Mouse (Mus musculus) liver, embryonic 15.5 days (tissue): ENCODE data around the gene Ugt1a1. TPM values are rescaled to one million over a fixed set of nuclear protein-coding genes. Genes with fewer than 3 reads are reported as not detected.

Source experiments
- ATAC-seq: fragments of 200-750 bp; cut with Nextera tagmentation; 2 replicates; pipeline ENCODE4 v1.8.0; 2017; ENCODE audit warnings: moderate number of reproducible peaks, mild to moderate bottlenecking, moderate library complexity; ENCODE audit not compliant: insufficient read depth
- H3K27ac ChIP-seq: fragments of 300-500 bp; sonication (generic); replicated peaks from 2 replicates; pipeline ENCODE4 v1.5.1; 2015; ENCODE audit warnings: mild to moderate bottlenecking, inconsistent platforms
- H3K27me3 ChIP-seq: fragments of 300-500 bp; sonication (generic); 2 replicates; pipeline ENCODE4 v1.6.1; 2015; ENCODE audit warnings: mild to moderate bottlenecking, inconsistent platforms
- H3K36me3 ChIP-seq: fragments of 300-500 bp; sonication (generic); replicated peaks from 2 replicates; pipeline ENCODE4 v1.6.1; 2015; ENCODE audit warnings: moderate library complexity, mild to moderate bottlenecking, inconsistent platforms
- H3K4me1 ChIP-seq: fragments of 300-500 bp; sonication (generic); replicated peaks from 2 replicates; pipeline ENCODE4 v1.6.1; 2015; ENCODE audit warnings: inconsistent platforms
- H3K4me2 ChIP-seq: fragments of 300-500 bp; sonication (generic); 2 replicates; pipeline ENCODE4 v1.6.1; 2015; ENCODE audit warnings: moderate library complexity, mild to moderate bottlenecking, inconsistent platforms
- H3K4me3 ChIP-seq: fragments of 300-500 bp; sonication (generic); replicated peaks from 2 replicates; pipeline ENCODE4 v1.5.1; 2015; ENCODE audit warnings: mild to moderate bottlenecking, inconsistent platforms
- H3K9ac ChIP-seq: fragments of 300-500 bp; sonication (generic); 2 replicates; pipeline ENCODE4 v1.6.1; 2015; ENCODE audit warnings: moderate library complexity, mild to moderate bottlenecking, inconsistent platforms
- H3K9me3 ChIP-seq: fragments of 300-500 bp; sonication (generic); replicated peaks from 2 replicates; pipeline ENCODE4 v1.6.1; 2016; ENCODE audit warnings: inconsistent platforms
- WGBS: fragments of 180-500 bp; shearing (Covaris S2); methylation state at CpG from one replicate; pipeline ENCODE4 v1.1.7; 2015; ENCODE audit warnings: mixed read lengths; ENCODE audit not compliant: insufficient replicate concordance; 5-methylcytosine and 5-hydroxymethylcytosine counted together
- polyA plus RNA-seq: library from polyadenylated mRNA; unstranded; fragments of >200 nt; fragmentation: Nextera tagmentation; extraction: Ambion mirVana; gene quantifications from 2 replicates; pipeline ENCODE4 v1.2.1, GENCODE M21; 2015

Ugt1a1 gene
- polyA plus RNA-seq, 1 experiment from 2014 or later = 0.20 TPM

DNA sequence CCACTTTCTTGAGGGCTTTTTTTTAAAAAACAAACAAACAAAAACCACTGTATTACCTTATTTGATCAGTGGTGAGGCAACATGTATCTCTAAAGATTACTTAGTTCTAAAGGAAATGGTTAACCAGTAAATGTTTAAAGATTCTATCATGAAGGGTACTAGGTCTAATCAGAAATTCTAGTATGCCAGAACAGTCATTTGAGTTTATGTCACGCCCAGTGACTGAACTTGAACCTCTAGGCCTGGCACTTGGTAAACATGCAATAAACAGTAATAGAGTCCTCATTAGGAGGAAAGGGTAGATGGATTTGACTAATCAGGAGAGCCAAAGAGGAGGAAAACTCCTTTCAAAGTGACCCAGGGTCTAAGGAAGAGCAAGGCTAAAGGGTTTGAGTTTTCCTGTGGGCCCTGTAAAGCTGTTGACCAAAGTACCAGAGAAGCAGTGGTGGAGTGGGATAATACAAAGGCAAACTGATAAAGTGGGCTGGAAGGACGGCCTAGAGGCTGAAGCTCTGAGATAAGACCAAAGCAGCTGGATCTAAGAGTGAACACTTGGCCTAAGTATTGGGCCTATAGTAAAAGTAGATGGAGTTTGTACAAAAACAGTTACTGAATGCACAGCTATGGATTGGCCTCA, 4.8 kb upstream of the Ugt1a1 start:
- Histone ChIP-seq H3K4me2 (peak overlapping the region; percentile 48), H3K36me3 (no peaks in the 10 kb centered on the region), H3K27ac (peak overlapping the region; percentile 91), H3K4me1 (peaks cover 42% of the 10 kb centered on the region), H3K9me3 (peaks cover 3% of the 10 kb centered on the region; the same call in 1 of the 2 replicates), H3K27me3 (no peaks in the 10 kb centered on the region), H3K4me3 (no peak overlapping the region), H3K9ac (peak overlapping the region; percentile 23)
- 21% methylated on average over 2 of the region's 2 CpGs for WGBS
- ATAC-seq = peak; percentile 87

DNA sequence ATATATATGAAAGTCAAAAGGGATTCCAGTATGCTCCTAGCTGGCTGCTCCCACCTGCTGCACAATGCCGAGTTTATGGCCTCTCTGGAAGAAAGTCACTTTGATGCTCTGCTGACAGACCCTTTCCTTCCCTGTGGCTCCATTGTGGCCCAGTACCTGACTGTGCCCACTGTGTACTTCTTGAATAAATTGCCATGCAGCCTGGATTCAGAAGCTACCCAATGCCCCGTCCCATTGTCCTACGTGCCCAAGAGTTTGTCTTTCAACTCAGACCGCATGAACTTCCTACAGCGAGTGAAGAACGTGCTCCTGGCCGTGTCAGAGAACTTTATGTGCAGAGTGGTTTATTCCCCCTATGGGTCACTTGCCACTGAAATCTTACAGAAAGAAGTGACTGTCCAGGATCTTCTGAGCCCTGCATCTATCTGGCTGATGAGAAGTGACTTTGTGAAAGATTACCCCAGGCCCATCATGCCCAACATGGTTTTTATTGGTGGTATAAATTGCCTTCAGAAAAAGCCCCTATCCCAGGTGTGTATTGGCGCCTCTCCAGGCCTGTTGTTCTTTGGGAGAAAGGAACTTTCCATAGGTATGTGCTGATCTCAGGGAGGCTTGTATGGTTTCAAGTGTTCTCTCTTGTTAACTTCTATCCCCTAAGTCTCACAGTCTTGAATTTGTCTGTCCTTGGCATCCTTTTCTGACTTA, 734 bp downstream of the Ugt1a1 start:
- no peaks in the 10 kb centered on the region for H3K27me3 ChIP-seq
- no peak overlapping the region for H3K4me3 ChIP-seq
- 47% methylated on average over 8 of the region's 8 CpGs for WGBS
- no peaks in the 10 kb centered on the region for H3K36me3 ChIP-seq
- no peak overlapping the region for H3K9ac ChIP-seq
- peaks cover 12% of the 10 kb centered on the region for H3K4me1 ChIP-seq
- no peak overlapping the region for H3K27ac ChIP-seq
- no peak for ATAC-seq
- H3K9me3 ChIP-seq = peaks cover 38% of the 10 kb centered on the region
- H3K4me2 ChIP-seq = no peak overlapping the region

DNA sequence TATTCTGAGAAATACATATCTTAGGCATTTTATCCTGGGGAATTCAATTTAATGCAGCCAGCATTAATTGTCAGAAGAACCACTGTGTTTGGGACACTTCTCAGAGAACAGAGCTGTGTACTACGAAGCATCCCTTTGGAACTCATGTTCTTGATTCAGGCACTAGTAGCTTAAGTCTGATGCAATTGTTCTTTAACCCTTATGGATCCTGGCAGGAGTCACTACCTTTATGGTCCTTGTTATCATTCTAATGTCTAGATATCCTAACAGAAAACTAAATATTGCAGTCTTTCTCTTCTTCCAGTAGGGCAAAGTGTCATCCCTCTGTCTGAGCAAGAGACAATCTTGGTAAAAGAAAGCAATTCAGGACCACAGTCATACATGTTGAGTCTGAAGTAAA, 1.3 kb downstream of the Ugt1a1 start:
- Histone ChIP-seq H3K4me1 (peaks cover 8% of the 10 kb centered on the region), H3K9me3 (peaks cover 40% of the 10 kb centered on the region), H3K4me2 (no peak overlapping the region), H3K4me3 (no peak overlapping the region), H3K27me3 (no peaks in the 10 kb centered on the region), H3K27ac (no peak overlapping the region), H3K36me3 (no peaks in the 10 kb centered on the region), H3K9ac (no peak overlapping the region)
- WGBS = 46% methylated on average over 1 of the region's 1 CpGs
- no peak for ATAC-seq

DNA sequence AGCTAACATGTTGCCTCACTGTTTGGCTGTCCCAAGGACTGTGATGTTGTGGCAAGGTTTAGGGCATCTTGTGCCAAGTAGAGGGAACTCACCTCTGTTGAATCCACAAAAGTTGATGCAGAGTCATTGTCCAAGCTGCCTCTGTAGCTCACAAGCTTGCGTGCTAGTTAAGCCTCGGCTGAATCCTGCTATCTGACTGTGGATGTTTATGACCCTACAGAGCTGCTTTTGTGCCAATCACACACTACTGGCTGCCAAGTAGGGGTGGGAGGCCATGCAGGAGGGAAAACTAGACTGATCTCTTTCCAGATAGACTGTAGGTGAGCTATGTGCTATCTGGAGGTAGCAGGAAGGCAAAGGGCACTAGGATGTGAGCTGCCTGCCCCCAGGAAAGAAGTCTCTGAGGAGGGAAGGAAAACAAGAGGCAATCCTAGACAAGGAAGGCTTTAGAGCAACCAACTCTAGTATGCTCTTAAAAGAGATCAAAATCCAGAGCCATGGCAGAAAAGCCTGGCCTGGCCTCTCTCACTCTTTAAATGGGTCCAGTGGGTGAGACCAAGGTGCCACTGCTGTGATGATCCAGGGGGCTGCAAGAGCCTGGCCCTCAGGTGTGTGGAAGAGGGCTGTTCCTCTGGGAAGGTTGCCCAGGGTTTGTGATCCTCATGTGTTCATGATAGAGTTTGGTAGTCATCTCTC, 2.2 kb downstream of the Ugt1a1 start:
- WGBS = 59% methylated on average over 2 of the region's 2 CpGs
- no peaks in the 10 kb centered on the region for H3K27me3 ChIP-seq
- no peak for ATAC-seq
- no peak overlapping the region for H3K4me3 ChIP-seq
- H3K9ac ChIP-seq = no peak overlapping the region
- no peak overlapping the region for H3K4me2 ChIP-seq
- no peak overlapping the region for H3K27ac ChIP-seq
- H3K9me3 ChIP-seq = peaks cover 40% of the 10 kb centered on the region
- no peaks in the 10 kb centered on the region for H3K4me1 ChIP-seq
- H3K36me3 ChIP-seq = no peaks in the 10 kb centered on the region

DNA sequence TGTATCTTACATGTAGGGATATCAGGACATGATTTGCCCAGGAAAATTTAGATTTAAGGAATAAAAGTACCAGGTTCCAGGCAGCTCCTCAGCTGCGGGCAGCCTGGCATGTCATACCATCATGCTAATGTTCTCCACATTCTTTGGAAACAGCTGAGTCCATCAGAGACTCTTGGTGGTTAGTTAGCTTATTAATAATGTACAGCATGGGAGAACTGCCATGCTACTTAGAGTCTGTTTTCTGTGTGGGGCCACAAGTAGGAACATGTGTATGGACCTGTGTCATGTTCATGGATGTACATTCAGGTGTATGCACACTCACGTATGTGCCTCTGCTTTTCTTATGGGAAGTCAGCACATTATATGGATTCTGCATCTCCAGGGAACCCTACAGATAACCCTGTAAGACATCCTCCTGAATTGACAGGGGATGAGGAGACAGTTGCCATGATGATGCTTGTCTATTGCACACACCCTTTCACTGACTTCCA, 2.7 kb downstream of the Ugt1a1 start:
- Histone ChIP-seq H3K27me3 (no peaks in the 10 kb centered on the region), H3K4me1 (no peaks in the 10 kb centered on the region), H3K9me3 (peaks cover 40% of the 10 kb centered on the region), H3K9ac (no peak overlapping the region), H3K4me3 (no peak overlapping the region), H3K36me3 (no peaks in the 10 kb centered on the region), H3K27ac (no peak overlapping the region), H3K4me2 (no peak overlapping the region)
- WGBS = 53% methylated on average over 2 of the region's 2 CpGs
- no peak for ATAC-seq

DNA sequence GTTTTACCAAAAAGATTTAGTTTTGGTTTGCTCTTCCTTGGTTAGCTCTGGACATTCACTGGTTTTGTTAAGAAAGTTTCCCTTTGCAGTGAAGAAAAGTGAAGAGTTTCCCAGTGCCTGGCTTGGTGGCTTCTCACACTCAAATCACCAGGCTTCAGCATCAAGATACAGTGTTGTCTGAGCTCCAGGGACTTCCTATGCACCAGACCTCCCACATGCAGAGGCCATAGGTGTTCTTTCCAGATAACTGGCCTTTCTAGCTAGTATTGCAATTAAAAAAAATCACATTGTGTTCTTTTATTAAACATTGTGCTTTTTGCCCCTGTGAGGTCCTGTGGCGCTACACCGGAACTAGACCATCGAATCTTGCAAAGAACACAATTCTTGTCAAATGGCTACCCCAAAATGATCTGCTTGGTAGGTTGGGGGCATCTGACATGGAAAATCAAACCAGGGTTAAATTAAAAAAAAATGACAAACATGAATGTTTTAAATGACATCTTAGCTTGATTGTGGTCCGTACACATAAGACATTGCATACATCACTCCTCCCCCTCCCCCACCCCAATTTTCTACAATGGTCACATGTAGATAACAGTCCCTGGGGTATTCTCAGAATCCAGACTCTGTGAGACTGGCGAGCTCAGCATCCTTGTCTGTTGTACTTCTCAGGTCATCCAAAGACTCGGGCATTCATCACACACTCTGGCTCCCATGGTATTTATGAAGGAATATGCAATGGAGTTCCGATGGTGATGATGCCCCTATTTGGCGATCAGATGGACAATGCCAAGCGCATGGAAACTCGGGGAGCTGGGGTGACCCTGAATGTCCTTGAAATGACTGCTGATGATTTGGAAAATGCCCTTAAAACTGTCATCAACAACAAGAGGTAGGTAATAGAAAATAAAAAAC, 4.0 kb downstream of the Ugt1a1 start:
- Histone ChIP-seq H3K9me3 (peaks cover 40% of the 10 kb centered on the region), H3K36me3 (no peaks in the 10 kb centered on the region), H3K27me3 (no peaks in the 10 kb centered on the region), H3K9ac (no peak overlapping the region), H3K4me2 (no peak overlapping the region), H3K4me3 (no peak overlapping the region), H3K27ac (no peak overlapping the region), H3K4me1 (no peaks in the 10 kb centered on the region)
- WGBS = 54% methylated on average over 10 of the region's 10 CpGs
- ATAC-seq = no peak

DNA sequence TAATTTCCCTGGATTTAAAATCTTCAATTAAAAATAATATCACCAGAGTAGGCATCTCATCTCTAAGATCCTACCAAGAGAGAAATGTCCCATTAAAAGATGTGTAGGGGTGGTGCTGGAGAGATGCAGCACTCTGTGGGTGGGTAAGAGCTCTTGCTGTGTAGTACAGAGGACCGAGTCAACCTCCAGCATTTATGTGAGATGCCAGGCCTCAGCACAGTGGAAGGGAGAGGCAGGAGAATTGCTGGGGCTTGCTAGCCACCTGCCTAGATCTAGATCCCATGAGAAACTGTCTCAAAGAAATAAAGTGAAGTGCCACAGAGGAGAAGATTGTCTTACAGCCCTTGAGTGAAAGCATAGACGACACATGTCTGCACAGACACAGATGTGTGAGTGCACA, 4.8 kb downstream of the Ugt1a1 start:
- no peak overlapping the region for H3K4me2 ChIP-seq
- H3K4me1 ChIP-seq = no peaks in the 10 kb centered on the region
- peaks cover 40% of the 10 kb centered on the region for H3K9me3 ChIP-seq
- WGBS = 41% methylated on average over 2 of the region's 2 CpGs
- no peak overlapping the region for H3K9ac ChIP-seq
- H3K4me3 ChIP-seq = no peak overlapping the region
- ATAC-seq = no peak
- no peak overlapping the region for H3K27ac ChIP-seq
- no peaks in the 10 kb centered on the region for H3K36me3 ChIP-seq
- no peaks in the 10 kb centered on the region for H3K27me3 ChIP-seq

DNA sequence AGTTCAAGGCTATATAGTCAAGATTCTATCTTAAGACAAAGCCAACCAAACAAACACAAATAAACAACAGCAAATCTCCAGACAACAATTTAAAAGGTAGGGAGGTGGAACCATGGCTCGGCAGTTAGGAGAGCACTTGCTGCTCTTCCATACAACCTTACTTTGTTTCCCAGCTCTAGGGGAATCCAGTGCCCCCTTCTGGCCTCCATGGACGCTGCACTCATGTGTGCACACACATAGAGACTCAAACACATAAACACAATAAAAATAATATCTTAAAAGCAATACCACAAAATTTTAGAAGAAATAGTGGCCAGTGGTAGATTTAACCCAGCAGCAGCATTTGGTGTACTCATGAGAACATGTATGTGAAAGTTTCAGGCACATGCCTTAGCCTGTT, 5.4 kb downstream of the Ugt1a1 start:
- H3K9me3 ChIP-seq = peaks cover 35% of the 10 kb centered on the region
- H3K36me3 ChIP-seq = no peaks in the 10 kb centered on the region
- 46% methylated on average over 2 of the region's 2 CpGs for WGBS
- no peak overlapping the region for H3K9ac ChIP-seq
- H3K4me2 ChIP-seq = no peak overlapping the region
- no peaks in the 10 kb centered on the region for H3K27me3 ChIP-seq
- H3K4me3 ChIP-seq = no peak overlapping the region
- no peaks in the 10 kb centered on the region for H3K4me1 ChIP-seq
- H3K27ac ChIP-seq = no peak overlapping the region
- no peak for ATAC-seq

DNA sequence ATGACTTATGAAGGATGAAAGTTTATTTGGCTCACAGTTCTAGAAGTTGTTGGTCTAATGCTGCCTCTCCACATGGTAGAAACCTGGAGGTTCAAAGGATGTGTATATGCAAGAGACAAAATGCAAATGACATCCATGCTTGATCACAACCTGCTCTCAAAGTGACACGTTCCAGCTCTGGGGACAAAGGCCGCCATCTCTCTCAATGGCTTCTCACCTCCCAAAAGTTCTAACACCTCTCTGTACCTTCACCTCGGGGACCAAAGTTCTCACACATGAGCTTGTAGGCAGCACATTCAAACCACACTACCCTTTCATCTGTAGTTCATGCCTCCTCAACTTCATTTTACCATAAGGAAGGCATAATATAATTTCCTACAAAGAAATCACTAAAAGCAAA, 5.8 kb downstream of the Ugt1a1 start:
- H3K27me3 ChIP-seq = no peaks in the 10 kb centered on the region
- H3K9ac ChIP-seq = no peak overlapping the region
- no peak overlapping the region for H3K4me2 ChIP-seq
- H3K9me3 ChIP-seq = peaks cover 33% of the 10 kb centered on the region
- no peak overlapping the region for H3K27ac ChIP-seq
- no peaks in the 10 kb centered on the region for H3K36me3 ChIP-seq
- ATAC-seq = no peak
- 25% methylated on average over 3 of the region's 3 CpGs for WGBS
- no peak overlapping the region for H3K4me3 ChIP-seq
- H3K4me1 ChIP-seq = no peaks in the 10 kb centered on the region

DNA sequence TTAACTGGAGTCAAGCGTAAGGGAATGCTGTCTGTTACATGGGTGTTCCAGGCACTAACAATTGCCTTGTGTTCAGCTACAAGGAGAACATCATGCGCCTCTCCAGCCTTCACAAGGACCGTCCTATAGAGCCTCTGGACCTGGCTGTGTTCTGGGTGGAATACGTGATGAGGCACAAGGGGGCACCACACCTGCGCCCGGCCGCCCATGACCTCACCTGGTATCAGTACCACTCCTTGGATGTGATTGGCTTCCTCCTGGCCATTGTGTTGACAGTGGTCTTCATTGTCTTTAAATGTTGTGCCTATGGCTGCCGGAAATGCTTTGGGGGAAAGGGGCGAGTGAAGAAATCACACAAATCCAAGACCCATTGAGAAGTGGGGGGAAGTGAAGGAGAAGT, 6.3 kb downstream of the Ugt1a1 start:
- no peak for ATAC-seq
- Histone ChIP-seq H3K4me3 (no peak overlapping the region), H3K9me3 (peaks cover 33% of the 10 kb centered on the region), H3K27ac (no peak overlapping the region), H3K36me3 (no peaks in the 10 kb centered on the region), H3K9ac (no peak overlapping the region), H3K27me3 (no peaks in the 10 kb centered on the region), H3K4me2 (no peak overlapping the region), H3K4me1 (no peaks in the 10 kb centered on the region)
- 59% methylated on average over 9 of the region's 9 CpGs for WGBS
